Mouse (Mus musculus) intestine, postnatal 0 days (tissue): Measurements from ENCODE around the gene Cep57l1. TPM values are rescaled to one million over a fixed set of nuclear protein-coding genes. Genes with fewer than 3 reads are reported as not detected.
"Not testable (repeated sequence)": the region's sequence is repeated elsewhere in the genome, so short reads cannot be mapped to it uniquely, and the experiment has no call there.

Source experiments
- ATAC-seq: fragments of 200-750 bp; cut with Nextera tagmentation; 2 replicates; pipeline ENCODE4 v1.8.0; 2017; ENCODE audit warnings: mild to moderate bottlenecking, moderate TSS enrichment, moderate library complexity
- H3K27ac ChIP-seq: fragments of 300-500 bp; sonication (generic); 2 replicates; pipeline ENCODE4 v1.5.1; 2014; ENCODE audit warnings: mild to moderate bottlenecking, low read depth, low read length, moderate library complexity
- H3K27me3 ChIP-seq: fragments of 300-500 bp; sonication (generic); replicated peaks from 2 replicates; pipeline ENCODE4 v1.6.1; 2014; ENCODE audit warnings: low read length, mixed read lengths; ENCODE audit not compliant: control insufficient read depth, insufficient read depth
- H3K36me3 ChIP-seq: fragments of 300-500 bp; sonication (generic); 2 replicates; pipeline ENCODE4 v1.6.1; 2014; ENCODE audit warnings: mild to moderate bottlenecking, moderate library complexity; ENCODE audit not compliant: control insufficient read depth, insufficient read depth
- H3K4me1 ChIP-seq: fragments of 300-500 bp; sonication (generic); replicated peaks from 2 replicates; pipeline ENCODE4 v1.6.1; 2014; ENCODE audit warnings: antibody characterized with exemption, low read length, mixed read lengths; ENCODE audit not compliant: control insufficient read depth, insufficient read depth
- H3K4me2 ChIP-seq: fragments of 300-500 bp; sonication (generic); replicated peaks from 2 replicates; pipeline ENCODE4 v1.6.1; 2014; ENCODE audit warnings: low read depth, mild to moderate bottlenecking, moderate library complexity
- H3K4me3 ChIP-seq: fragments of 300-500 bp; sonication (generic); 2 replicates; pipeline ENCODE4 v1.5.1; 2014; ENCODE audit warnings: low read depth, low read length
- H3K9ac ChIP-seq: fragments of 300-500 bp; sonication (generic); 2 replicates; pipeline ENCODE4 v1.6.1; 2014; ENCODE audit warnings: mild to moderate bottlenecking, low read depth, low read length
- H3K9me3 ChIP-seq: fragments of 300-500 bp; sonication (generic); 2 replicates; pipeline ENCODE4 v1.6.1; 2016; ENCODE audit warnings: mixed run types; ENCODE audit not compliant: control insufficient read depth
- CTCF ChIP-seq: sonication (generic); IDR thresholded peaks from 2 replicates; pipeline ENCODE4 v1.5.1; 2016; ENCODE audit warnings: low read depth, mild to moderate bottlenecking, control low read depth, antibody characterized with exemption, moderate library complexity
- WGBS: fragments of 180-500 bp; shearing (Covaris S2); extraction: QIAGEN DNeasy Blood & Tissue Kit; methylation state at CpG from one replicate; pipeline ENCODE4 v1.1.7; 2014; 5-methylcytosine and 5-hydroxymethylcytosine counted together
- polyA plus RNA-seq: library from polyadenylated mRNA; unstranded; fragments of >200 nt; fragmentation: Nextera tagmentation; extraction: Ambion mirVana; gene quantifications from 2 replicates; pipeline ENCODE4 v1.2.1, GENCODE M21; 2015

Gene Cep57l1
- polyA plus RNA-seq, 1 experiment from 2014 or later: 5.3 TPM

- TF ChIP-seq CTCF: no peak
- WGBS: 93% methylated on average over 5 of the region's 5 CpGs
Measured at GRCm38 (mm10) chr10:41820401-41820800, 10.7 kb upstream of the Cep57l1 start.

GRCm38 (mm10) chr10:41819307-41819706 lies 9.6 kb upstream of the Cep57l1 start:
- TF ChIP-seq CTCF: no peak
- Histone ChIP-seq H3K27me3 (no peaks in the 10 kb centered on the region), H3K9me3 (no peaks in the 10 kb centered on the region), H3K36me3 (no peaks in the 10 kb centered on the region), H3K27ac (no peak overlapping the region), H3K9ac (no peak overlapping the region), H3K4me2 (no peak overlapping the region), H3K4me3 (no peak overlapping the region), H3K4me1 (peaks cover 5% of the 10 kb centered on the region; the same call in 1 of the 2 replicates)
- WGBS: 80% methylated on average over 3 of the region's 3 CpGs
- no peak for ATAC-seq

More at GRCm38 (mm10) chr10:41820401-41820800, 10.7 kb upstream of the Cep57l1 start:
- Histone ChIP-seq H3K9me3 (no peaks in the 10 kb centered on the region), H3K36me3 (no peaks in the 10 kb centered on the region), H3K4me1 (peaks cover 5% of the 10 kb centered on the region; the same call in 1 of the 2 replicates), H3K4me3 (no peak overlapping the region), H3K9ac (no peak overlapping the region), H3K27me3 (no peaks in the 10 kb centered on the region), H3K4me2 (no peak overlapping the region), H3K27ac (no peak overlapping the region)
- no peak for ATAC-seq

- H3K36me3 ChIP-seq, H3K4me1 ChIP-seq, H3K27ac ChIP-seq, H3K9ac ChIP-seq, ATAC-seq, H3K4me3 ChIP-seq, H3K9me3 ChIP-seq, H3K27me3 ChIP-seq, H3K4me2 ChIP-seq: not testable (repeated sequence)
- 83% methylated on average over 6 of the region's 6 CpGs for WGBS
Measured at GRCm38 (mm10) chr10:41818733-41819070, 9.0 kb upstream of the Cep57l1 start.

GRCm38 (mm10) chr10:41818036-41818732 lies 8.5 kb upstream of the Cep57l1 start:
- Histone ChIP-seq H3K4me1 (peaks cover 6% of the 10 kb centered on the region; the same call in 1 of the 2 replicates), H3K9ac (no peak overlapping the region), H3K9me3 (no peaks in the 10 kb centered on the region), H3K27me3 (no peaks in the 10 kb centered on the region), H3K4me2 (no peak overlapping the region), H3K36me3 (no peaks in the 10 kb centered on the region), H3K4me3 (no peak overlapping the region), H3K27ac (no peak overlapping the region)
- TF ChIP-seq CTCF: no peak
- no peak for ATAC-seq
- WGBS: 87% methylated on average over 8 of the region's 8 CpGs

DNA sequence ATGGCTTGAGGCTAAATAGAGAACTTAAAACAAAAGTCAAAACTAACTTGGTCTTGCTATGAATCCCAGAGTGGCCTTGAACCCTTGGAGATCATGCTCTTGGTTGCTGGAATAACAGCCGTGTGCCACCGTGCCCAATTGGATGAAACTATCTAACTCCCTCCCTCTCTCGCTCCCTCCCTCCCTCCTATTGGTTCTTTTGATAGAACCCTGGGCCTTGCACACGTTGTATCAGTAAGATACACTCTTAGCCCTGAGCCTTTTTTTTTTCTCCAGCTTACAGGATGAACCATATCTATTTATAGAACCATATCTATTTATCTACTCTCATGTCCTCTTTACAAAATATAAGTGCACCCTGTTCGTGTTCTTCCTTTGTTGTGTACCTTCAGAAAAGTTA lies 6.8 kb upstream of the Cep57l1 start:
- no peak for TF ChIP-seq CTCF

DNA sequence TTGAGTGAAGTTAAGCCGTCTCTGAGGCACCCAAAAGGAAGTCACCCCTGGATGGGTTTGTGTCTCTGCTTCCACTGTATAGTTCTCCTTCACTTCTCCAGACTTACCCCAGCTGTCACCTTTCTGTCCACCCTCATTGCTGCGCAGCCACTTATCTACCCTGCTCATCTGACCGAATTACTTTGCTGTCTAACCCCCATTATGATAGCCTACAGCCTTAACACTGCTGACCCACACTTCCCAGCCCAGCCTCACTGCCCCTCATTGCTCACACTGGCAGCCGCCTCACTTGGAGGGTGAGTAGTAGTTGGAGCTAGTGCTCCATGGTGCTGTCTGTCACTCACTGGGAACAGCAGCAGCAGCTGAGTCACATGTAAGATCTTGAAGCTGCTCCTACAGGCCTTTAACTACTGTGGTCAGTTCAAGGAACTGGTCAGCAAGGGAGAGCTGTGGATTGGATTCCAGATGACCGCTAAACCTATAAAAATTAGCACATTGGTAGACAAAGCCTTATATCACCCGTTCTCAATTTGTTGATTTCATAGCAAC lies 4.7 kb upstream of the Cep57l1 start:
- Histone ChIP-seq H3K9me3 (no peaks in the 10 kb centered on the region), H3K27me3 (no peaks in the 10 kb centered on the region), H3K4me3 (no peak overlapping the region), H3K36me3 (no peaks in the 10 kb centered on the region), H3K27ac (no peak overlapping the region), H3K4me2 (no peak overlapping the region), H3K4me1 (0 out of 2 replicates have a peak, but pooled peaks cover 12% of the 10 kb centered on the region), H3K9ac (no peak overlapping the region)
- no peak for ATAC-seq
- no peak for TF ChIP-seq CTCF
- 89% methylated on average over 6 of the region's 6 CpGs for WGBS

More for the DNA sequence above, 6.8 kb upstream of the Cep57l1 start:
- 0 out of 2 replicates have a peak, but pooled peaks cover 7% of the 10 kb centered on the region for H3K4me1 ChIP-seq
- WGBS: 83% methylated on average over 5 of the region's 5 CpGs
- no peaks in the 10 kb centered on the region for H3K9me3 ChIP-seq
- H3K9ac ChIP-seq: no peak overlapping the region
- no peak overlapping the region for H3K4me2 ChIP-seq
- no peak overlapping the region for H3K27ac ChIP-seq
- H3K36me3 ChIP-seq: no peaks in the 10 kb centered on the region
- no peaks in the 10 kb centered on the region for H3K27me3 ChIP-seq
- ATAC-seq: no peak
- H3K4me3 ChIP-seq: no peak overlapping the region
